Mouse (Mus musculus): ENCODE measurements around the gene Hs2st1.

- TF ChIP-seq CTCF (IDR thresholded peaks at IDR 0.05; ENCODE audit: low read depth) (no peak), EP300 (IDR thresholded peaks at IDR 0.05; ENCODE audit: low read depth) (no peak)
Observed at GRCm38 (mm10) chr3:144434276-144434675, 135.7 kb downstream of the Hs2st1 start.

Measured in liver, postnatal 0 days (tissue).